Mouse (Mus musculus) stomach, postnatal 0 days (tissue): ENCODE results near the gene Samd4.

Experiments used
- CTCF ChIP-seq: IDR thresholded peaks from 2 replicates; pipeline ENCODE4 v1.5.1; 2016; ENCODE audit warnings: antibody characterized with exemption, low read depth, mild to moderate bottlenecking, moderate library complexity
- EP300 ChIP-seq: optimal IDR thresholded peaks from 2 replicates; pipeline ENCODE3; 2016; ENCODE audit warnings: antibody characterized with exemption

DNA sequence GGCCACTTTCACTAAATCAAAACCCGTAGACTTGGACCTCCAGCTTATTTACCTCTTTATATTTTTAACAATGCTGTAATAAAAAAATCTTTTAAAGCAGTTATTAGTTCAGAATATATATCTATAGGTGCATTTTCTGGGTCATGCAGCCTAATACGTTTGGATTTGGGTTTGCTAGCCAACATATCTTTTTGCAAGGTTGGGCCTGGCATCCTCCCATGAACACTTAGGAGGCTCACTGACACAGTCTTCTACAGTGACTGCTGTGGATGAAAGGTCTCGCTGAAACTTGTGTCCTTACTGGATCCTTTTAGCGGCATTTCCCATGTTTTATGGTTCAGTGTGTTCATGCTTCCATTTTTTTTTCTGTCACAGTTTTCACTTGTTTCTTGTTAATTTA, 21.6 kb downstream of the Samd4 start:
- no peak for TF ChIP-seq CTCF
- no peak for TF ChIP-seq EP300
